Mouse (Mus musculus): ENCODE measurements around the gene Lypd6.

The Lypd6 gene

DNA sequence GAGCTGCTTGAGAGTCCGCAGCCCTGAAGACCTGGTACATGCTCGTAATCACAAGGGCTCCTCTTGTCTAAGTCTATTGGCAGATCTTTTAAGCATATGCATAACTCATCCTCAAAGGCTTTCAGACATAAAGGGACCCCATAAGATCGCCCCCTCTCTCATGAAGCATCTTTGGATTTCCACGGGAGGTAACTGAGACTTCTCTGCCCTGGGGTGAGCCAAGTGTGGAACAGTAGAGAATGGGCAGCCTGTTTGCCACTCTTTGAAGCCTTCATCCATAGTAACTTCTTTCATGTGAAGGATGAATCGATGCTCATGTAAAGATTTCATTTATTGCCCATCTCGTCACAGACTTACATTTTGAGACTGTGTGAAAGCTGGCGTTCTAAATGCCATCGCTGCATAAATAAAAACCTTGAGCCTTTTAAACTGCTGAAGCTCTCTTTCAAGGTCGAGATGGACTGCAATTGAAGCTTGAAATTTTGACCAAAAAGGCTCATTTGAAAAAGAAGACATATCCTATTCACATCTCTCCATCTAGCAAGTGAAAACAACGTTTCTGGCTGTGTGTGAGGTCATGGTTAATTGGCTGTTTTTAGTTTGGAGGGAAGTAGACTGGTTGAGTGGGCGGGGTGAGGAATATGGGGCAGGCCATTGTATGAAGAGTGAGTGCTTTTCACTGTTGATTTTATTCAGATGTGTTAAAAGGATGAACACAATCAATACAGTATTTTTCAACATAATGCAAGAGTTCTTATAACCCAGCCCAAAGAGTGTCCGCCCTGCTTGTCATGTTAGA, 107.7 kb downstream of the Lypd6 start:
- DNase-seq (ENCODE audit: low spot score in 2 of 2), result no peak

DNA sequence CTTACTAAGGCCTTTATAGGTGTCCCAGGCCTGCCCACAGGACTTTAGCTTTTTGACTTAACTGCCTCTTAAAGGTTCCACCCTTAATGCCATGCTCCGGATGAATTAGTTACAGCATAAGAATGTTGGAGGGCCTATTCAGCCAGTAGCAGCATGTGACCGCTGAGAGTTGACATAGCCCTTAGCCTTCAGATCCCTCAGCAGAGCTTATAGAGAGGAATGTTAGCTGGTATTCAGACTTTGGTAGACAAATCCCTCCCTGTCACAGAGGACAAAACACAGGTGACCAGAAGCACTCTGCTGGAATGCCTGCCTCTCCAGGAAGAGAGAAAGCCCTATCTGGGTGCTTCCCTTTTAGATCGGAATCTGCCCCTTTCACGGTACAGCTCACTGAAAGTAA, 109.5 kb downstream of the Lypd6 start:
- no peak for DNase-seq (ENCODE audit: low spot score in 2 of 2)

DNA sequence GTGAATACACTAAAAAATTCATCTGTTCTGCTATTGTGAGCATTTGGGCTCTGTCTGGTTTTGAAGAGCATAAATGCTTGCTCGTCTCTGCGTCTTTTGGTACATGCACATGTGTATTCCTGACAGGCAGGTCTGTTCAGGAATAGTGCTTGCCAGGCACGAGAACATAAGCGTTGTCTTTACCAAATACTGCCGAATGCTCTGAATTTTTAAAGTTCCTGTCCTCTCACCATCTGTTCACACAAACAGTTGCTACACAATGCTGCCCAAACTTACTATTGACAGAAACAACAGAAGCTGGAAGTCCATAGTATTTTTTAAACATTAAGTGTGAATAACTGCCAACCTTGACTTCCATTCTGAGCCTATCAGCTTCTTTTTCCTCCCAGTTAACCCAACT, 112.9 kb downstream of the Lypd6 start:
- DNase-seq (ENCODE audit: low spot score in 2 of 2), result no peak

DNA sequence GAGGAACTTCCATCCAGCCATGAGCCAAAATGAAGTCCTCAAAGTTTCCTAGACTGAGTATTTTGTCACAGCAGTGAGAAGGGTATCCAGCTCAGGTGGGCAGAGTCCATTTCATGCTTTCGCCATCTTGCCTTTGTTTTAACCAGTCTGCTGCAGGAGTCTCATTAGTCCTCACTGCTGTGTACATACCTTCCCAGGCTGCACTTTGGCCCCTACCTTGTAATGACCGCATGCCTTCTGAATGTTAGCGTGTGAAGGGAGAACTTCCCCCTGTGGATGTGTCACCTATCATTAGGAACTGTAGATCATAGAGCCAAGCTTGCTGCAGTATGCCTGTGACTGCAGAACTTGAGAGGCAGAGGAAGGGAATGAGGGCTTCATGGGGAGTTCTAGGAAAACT, 114.2 kb downstream of the Lypd6 start:
- DNase-seq (ENCODE audit: low spot score in 2 of 2), result no peak

DNA sequence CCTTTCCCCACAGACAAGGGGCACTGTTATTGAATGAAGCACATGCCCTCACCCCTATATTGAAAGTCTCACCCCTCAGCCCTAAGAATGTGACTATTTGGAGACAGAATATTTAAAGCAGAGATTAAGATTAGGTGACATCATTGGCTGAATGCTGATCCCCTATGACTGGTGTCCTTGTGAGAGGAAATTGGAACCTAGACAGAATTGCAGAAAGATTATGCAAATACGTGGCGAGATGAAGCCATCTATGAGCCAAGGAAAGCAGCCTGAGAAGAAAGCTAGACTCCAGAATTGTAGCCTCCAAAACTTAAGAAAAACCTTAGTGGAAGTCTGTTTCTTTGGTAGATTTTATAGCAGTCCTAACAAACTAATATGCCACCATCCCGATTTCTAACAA, 115.1 kb downstream of the Lypd6 start:
- no peak for DNase-seq (ENCODE audit: low spot score in 2 of 2)

DNA sequence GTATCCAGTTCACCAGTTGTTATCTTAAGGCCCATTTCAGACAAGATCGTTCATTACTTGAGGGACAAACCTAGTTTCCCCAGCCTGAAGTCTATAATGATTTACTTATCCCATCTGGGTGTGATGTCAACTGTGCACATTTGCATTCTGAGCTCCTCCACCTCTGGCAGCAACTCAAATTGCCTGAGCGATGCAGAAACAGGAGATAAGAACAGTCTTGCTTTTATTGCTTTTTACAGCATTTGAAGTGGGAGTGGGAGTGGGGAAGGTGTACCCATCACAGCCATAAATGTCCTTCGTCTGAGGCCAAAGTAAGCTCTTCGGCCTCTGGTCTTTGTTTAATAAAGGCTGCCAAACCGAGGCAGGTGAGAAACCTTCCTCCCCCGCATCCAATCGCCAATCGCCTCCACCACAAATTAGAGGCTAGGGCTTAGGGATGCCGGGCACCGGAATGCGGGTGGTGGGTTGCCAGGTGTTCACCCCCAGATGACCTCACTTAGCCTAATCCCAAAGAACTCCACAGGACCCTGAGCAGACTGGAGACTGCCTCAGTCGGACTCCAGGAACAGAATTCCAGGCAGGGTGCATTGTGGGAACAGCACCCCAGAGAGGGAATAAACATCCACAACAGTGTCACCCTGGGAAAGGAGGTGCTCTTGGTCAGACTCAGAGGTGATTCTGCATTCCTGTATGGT, 120.6 kb downstream of the Lypd6 start:
- no peak for DNase-seq (ENCODE audit: low spot score in 2 of 2)

DNA sequence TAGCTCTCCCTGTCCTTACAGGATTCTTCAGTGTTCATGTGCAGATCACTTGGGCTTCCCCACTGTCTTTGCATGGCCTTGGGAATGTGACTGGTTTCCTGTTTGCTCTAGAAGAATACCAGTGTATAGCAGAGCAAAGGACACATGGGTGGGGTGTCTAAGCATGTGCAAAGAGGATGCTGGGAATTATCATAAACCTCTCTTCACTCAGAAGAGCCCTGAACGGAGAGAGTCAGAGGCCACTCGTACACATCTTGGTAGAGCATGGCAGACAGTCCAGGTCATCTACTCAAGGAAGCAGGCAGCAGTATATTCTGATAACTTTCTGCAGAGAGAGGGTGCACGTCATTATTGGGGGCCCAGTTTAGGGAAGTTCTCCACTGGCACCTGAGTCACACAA, 122.6 kb downstream of the Lypd6 start:
- no peak for DNase-seq (ENCODE audit: low spot score in 2 of 2)

DNA sequence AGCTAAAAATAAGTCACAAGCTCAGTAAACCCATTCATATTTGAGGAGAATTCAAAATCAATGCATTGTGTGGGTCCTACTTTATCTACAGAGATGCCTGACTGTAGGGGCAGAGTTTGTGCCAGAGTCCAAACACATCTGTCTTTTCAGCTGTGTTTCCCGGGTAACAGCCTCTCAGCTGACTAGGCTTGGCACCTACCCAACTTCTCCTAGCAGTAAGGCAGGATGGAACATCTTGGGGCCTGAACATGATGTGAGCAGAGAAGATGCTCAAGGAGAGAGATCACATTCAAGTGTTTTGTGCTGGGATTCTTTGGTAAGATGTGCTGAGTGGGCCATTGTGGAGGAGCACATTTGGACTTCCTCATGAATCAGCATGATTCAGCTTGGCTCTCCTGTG, 130.5 kb downstream of the Lypd6 start:
- no peak for DNase-seq (ENCODE audit: low spot score in 2 of 2)

DNA sequence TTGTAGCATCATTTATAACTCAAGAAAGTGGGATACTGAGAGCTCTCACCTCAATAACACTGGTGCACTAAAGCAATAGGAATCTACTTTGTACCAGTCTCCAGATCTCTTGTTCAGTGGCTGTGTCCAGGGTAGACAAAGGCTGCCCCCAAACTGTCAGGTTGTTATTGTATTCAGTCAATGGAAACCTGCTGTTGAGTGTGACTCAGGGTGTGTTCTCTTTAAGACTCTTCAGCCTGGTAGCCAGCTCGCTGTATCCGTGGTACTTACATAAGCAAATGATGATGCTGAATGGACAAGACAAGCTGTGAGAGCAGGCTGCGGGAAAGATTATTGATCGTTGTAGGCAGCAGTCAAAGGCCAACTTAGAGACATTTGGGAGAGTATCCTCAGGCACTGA, 131.6 kb downstream of the Lypd6 start:
- no peak for DNase-seq (ENCODE audit: low spot score in 2 of 2)

DNA sequence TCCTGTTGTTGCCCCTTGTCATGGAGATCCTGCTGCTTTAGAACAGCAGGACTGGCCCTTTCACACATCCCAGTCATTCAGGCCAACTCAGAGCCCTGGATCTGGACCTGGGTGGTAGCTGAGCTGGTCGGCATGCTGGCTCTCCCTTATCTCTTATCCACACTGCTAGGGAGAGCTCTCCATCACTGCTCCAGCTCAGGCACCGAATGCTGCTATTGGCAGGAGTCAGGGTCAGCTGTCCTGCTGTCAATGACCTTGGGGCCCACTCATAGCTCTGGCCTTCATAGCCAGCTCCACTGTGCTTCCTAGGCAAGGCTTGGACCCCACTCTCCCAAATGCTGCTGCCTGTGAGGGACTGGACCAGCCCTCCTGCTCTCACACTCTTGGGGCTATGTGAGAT, 134.3 kb downstream of the Lypd6 start:
- no peak for DNase-seq (ENCODE audit: low spot score in 2 of 2)

DNA sequence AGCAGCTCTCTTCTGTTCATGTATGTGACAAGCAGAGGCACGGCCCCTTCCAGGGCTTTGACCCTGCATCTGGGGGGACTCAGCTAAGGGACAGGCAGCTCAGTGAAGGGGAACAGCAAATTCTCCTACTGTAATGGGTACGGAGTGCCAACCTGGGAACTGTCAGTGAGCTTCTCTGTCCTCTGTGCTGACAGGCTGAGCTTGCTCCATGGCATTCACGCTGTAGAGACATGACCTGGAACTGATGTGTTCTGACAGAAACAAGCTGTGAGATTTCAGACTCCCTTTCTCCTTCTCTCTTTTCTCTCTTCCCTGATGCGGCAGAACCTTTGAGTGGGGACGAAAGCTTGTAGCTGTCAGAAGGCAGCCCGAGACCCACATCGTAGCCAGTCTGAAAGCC, 154.3 kb downstream of the Lypd6 start:
- no peak for DNase-seq (ENCODE audit: low spot score in 2 of 2)

DNA sequence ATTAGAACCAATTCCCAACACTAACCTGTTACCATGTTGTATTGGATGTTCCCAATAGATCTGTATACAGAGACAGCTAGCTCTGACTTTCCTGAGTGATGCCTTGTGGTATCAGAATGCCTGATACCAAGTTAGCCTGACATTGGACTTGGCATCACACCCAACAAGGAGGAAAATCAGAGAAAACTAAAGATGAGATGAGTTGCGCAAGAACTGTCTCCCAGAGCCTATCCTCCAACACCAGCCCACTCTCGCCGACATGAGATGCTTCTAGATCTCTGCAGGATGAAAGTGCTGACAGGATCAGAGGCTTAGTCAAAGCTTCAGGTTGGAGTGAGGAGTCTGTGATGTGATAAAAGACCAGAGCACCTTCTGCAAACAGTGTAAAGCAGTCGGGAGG, 158.8 kb downstream of the Lypd6 start:
- no peak for DNase-seq (ENCODE audit: low spot score in 2 of 2)

DNA sequence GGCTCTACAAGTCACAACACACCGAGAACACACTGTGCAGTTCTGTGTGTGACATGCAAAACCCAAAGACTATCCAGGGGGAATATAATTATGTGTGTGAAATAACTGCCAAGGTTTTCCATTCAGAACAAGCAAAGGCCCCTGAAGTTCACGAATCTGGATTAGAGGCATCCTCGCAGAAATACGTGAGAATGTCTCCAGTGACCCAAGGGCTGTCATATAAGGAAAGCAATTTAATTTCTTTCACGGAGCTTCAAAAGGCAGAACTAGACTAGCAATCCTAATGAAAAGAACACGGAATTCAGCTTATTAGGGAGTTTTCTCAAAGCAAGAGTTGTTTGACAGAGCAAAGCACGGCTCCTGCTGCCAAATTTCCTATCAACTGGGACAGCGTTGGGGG, 167.3 kb downstream of the Lypd6 start:
- DNase-seq (ENCODE audit: low spot score in 2 of 2), result no peak

Measured in spleen, postnatal 36 days (tissue).